Mouse (Mus musculus): ENCODE data around the gene Dio2. TPM values are rescaled to one million over a fixed set of nuclear protein-coding genes. Genes with fewer than 3 reads are reported as not detected.

Dio2 gene
- 3.0 and 3.4 TPM in 2 replicates for polyA plus RNA-seq (2012; rRNA removed)

GRCm38 (mm10) chr12:90738388-90739223, at the start of gene Dio2:
Dio2 (minus strand) TSS chr12:90738438.

